Mouse (Mus musculus): ENCODE results near the gene Kctd2.
"Not testable (repeated sequence)": the region's sequence is repeated elsewhere in the genome, so short reads cannot be mapped to it uniquely, and the experiment has no call there.

Gene Kctd2

DNA sequence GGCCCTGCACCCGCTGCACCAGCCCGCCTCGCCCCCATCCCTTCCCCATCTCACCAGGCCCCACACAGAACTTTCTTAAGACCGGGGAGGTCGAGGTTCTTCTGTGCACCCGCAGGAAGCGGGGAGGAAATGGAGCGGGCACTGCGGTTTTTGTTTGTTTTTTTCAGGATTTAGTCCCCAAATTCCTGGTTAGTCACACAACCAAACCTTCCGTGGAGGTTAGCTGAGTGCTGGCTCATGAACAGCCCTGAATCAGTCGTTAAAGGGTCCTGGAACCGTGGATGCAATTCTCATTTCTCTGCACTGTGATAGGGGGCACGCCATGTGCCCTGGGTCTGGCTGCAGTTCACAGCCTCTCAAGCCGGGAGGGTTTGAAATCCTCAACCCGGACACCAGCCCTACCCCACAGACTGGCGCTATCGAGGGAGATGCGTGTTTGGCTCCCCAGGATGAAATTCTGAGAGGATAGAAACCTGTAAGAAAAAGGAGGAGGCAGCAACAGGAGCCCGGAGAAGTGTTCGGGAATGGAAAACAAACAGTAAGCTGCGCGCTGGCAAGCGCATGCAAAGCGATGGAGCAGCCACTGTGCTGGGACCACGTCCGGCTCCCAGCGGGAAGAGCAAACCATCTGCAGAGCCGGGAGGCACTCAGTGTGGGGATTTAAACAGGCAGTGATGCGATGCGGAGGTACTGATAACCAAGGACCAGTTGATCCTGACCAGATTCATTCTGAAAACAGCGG, 15.8 kb downstream of the Kctd2 start:
- ATAC-seq (ENCODE audit: insufficient number of reproducible peaks, low FRiP score, low TSS enrichment): peak; percentile 89; the same call in 1 of the 2 replicates

DNA sequence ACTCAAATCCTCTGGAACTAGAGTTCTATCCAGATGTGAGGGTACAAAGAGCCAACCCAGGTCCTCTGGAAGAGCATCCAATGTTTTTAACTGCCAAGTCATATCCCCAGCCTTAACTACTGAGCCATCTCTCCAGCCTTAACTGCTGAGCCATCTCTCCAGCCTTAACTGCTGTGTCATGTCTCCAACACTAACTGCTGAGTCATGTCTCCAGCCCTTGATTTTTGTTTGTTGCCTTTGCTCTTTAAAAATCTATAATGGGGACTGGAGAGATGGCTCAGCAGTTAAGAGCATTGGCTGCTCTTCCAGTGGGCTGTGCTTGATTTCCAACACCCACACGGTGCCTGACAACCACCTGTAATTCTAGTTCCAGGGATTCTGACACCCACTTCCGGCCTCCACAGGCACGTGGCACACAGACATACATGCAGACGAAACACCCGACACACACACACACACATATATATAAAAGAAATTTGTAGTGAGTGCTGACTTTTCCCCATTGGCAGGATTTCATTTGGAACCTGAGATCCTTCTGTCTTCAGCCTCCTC, 17.7 kb downstream of the Kctd2 start:
- ATAC-seq (ENCODE audit: insufficient number of reproducible peaks, low FRiP score, low TSS enrichment): no peak

DNA sequence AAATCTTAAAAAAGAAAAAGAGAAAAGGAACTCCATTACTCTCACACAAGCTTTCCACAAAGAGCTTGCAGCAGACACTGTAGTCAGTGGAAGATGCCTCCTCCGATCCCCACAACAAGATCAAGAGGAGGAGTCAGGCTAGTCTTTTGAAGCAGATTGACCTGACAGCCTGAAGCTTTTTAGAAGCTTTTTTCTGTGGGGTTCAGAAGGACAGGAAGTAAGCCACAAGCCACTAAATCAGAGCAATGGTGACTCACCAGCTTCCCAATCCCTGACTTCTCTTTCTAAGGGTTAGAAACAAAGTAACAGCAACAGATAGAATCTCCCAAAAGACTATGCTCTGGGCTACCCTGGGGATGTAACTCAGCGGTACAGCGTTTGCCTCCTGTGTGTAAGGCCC, 19.4 kb downstream of the Kctd2 start:
- ATAC-seq (ENCODE audit: insufficient number of reproducible peaks, low FRiP score, low TSS enrichment): no peak

DNA sequence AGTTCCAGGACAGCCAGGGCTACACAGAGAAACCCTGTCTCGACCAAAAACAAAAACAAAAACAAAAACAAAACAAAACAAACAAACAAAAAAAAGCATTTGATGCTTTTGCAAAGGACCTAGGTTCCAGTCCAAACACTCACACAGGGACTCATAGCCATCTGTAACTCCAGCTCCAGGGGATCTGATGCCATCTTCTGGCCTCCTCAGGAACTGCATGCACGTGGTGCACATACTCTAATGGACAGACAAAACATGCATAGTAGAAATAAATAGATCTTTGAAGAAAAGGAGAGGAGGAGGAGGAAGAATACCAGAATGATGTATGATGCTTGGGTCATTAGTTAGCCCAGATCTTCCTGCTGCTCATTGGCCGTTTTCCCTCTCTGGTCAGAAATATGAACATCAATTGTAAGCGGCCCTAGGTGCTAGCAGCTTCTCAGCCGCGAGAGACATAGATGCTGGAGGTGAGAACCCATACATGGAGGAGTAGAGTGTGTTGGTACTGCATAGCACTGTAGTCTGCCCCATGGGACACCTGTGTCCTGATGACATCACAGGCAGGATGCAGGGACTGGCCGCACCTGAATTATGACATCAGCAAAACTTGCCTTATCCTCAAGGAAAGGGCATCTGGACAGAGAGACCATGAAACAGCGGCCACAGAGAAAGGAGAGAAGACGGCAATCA, 20.1 kb downstream of the Kctd2 start, which contains the start of gene Trim80:
TSS of gene Trim80 (plus strand) at position 640 of the 690 bp plus-strand sequence.
- ATAC-seq (ENCODE audit: insufficient number of reproducible peaks, low FRiP score, low TSS enrichment): no peak

DNA sequence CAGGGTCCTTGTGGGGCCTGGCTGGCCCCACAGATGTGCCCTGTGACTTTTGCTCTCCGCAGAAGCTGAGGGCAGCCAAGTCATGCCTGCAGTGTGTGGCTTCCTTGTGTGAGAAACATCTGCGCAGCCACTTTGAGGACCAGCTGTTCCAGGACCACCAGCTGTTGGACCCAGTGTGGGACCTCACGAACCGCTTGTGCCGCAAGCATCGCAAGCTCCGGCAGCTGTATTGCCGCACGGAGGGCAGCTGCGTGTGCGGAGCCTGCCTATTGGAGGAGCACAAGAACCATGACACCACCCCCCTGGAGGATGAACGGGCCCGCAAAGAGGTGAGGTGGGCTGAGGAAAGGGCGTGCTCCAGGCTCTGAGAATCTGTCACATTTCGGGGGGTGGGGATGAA, 21.5 kb downstream of the Kctd2 start:
- no peak for ATAC-seq (ENCODE audit: insufficient number of reproducible peaks, low FRiP score, low TSS enrichment)

DNA sequence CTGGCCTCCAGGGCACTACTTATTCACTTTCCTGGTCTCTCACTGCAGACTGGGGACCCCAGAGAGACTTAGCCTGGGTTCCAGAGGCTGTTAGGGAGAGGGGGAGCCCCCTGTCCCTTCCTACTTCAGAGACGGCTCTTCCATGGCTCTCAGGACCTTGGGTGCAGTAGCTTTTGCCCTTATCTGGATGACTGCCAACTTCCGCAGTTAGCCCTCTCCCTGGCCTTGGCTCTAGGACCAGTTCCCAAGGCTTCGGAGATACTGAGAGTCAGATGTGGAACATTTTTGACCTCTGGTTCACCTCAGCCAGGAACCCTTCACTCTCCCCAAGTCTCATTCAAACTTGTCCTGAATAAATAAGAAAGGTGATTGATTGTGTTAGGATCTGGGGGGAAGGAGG, 27.0 kb downstream of the Kctd2 start:
- ATAC-seq (ENCODE audit: insufficient number of reproducible peaks, low FRiP score, low TSS enrichment): no peak

DNA sequence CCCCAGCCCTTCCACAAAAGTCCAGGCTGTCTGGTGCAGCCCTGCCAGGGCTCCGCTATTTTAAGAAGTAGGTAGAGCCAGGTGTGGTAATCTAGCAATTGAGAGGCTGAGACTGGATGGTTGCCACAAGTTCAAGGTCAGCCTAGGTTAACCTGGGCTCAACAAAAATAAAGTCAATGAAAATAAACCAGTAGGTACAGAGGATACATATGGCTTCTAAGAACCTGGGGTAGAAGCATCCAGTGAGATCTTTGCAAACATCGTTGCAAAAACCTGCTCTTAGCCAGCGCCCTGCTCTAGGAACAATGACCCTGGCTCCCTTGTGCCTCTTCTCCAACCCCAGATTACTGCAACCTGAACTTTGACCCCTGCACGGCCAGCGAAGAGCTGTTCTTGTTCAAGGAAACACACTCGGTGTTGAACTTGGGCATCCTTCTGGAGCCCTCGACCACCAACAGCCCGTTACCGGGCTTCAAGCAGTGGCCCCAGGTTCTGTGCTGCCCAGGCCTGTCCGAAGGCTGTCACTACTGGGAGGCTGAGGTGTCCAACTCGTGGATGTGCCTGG, 27.5 kb downstream of the Kctd2 start:
- ATAC-seq (ENCODE audit: insufficient number of reproducible peaks, low FRiP score, low TSS enrichment): no peak

DNA sequence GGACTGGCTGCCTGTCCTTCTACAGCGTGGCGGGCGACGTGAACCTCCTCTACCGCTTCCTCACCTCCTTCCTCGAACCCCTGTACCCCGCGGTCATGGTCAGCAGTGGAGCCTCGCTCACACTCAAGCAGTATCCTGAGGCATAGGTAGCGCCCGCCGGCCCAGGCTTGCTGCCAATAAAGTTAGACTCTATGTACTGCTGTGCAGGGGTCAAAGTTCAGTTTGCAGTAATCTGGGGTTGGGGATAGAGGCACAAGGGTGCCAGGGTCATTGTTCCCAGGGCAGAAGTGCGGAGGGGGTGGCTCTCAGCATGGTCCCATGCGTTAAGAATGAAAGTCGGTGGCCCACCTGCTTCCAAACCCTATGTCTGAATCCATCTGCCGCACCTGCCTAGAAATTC, 28.1 kb downstream of the Kctd2 start:
- ATAC-seq (ENCODE audit: insufficient number of reproducible peaks, low FRiP score, low TSS enrichment): no peak

DNA sequence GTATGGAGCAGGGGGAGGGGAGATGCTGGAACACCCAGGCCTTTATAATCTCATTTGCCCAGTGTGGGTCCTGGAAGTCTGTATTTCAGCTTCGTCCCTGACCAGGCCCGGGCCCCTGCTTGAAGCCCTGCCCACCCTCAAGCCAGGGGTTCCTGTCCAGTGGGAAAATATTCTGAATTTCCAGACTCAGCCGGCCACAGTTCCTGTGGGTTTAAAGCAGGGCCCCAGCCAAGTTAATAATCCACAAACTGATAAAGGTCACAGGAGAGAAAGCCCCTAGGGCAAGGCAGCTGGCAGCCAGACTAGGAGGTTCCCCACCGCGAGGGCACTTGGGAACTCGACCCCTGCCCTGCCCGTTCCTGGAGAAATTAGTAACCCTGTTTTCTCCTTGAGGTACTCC, 29.1 kb downstream of the Kctd2 start:
- ATAC-seq (ENCODE audit: insufficient number of reproducible peaks, low FRiP score, low TSS enrichment): no peak

DNA sequence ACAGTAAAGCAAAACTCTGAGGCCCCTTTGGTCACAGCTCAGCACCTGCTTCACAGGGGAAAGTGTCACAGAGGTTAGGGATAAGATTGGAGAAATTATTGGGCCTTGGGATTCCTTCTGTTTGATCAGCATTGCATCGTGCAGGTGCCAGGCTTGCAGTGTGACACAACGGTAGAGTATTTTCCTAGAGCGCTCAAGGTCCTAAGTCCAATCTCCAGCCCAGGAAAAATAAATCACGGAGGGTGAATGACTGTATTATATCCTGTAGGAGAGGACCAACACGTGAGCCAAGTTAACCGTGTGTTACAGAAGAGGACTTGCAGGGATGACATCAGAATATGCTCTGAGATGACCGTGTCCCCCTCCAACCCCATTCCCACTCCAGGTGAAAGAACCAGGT, 30.2 kb downstream of the Kctd2 start:
- no peak for ATAC-seq (ENCODE audit: insufficient number of reproducible peaks, low FRiP score, low TSS enrichment)

DNA sequence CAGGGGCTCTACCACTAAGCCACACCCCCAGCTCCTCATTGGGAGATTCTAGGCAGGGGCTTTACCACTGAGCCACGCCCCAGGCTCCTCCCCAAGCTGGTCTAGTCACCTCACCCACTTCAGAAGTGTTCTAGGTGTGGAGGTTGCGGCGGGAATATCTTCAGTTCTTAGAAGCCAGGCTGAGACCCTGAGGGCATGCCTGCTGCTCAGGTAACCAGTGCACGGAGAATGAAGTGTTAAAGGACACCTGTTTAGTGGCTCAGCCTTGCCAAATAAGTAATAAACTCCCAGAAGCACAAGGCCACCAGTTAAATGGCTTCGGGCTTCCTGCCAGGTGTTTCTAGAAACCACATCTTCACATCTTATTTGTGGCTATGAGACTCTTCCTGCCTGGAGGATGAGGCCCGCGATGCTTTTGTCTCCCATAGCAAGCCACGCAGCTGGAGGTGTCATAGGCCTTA, 31.9 kb downstream of the Kctd2 start:
- no peak for ATAC-seq (ENCODE audit: insufficient number of reproducible peaks, low FRiP score, low TSS enrichment)

DNA sequence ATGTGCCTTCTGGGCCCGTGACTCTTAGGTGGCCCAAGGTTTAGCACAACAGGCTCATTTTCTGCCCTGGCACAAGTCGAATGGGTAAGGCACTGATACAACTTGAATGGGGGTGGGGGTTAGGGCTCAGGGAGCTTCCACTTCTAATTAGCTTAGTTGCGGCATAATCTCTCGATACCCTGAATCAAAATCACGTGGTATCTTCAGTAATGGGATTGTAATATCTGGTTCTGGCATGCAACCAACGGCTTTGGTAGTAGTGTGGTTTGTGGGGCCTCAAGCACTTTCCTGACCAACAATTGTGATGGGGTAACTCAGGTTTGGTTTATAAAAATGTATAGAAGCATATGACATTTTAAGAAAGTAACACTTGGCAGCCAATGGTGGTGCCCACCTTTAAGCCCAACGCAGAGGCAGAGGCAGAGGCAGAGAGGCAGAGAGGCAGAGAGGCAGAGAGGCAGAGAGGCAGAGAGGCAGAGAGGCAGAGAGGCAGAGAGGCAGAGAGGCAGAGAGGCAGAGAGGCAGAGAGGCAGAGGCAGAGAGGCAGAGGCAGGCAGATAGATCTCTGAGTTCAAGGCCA, 32.4 kb downstream of the Kctd2 start:
- ATAC-seq (ENCODE audit: insufficient number of reproducible peaks, low FRiP score, low TSS enrichment): no peak

DNA sequence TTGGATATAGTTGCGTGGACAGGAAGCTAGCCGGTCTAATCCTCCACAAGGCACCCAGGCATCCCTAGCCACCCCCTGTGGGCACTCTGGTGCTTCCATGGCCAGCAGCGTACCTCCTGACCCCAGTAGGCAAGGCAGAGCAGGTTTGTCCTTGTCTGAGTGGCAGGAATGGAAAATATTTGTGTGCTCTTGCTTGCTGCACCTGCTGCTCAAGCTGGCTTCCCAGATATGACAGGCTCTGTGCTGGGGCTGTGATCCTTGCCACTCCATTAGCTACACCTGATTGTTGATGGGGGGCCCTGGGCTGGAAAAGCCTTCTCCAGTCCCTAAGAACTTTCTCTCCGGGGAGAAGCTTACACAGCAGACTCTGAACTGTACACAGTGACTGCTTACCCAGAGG, 33.4 kb downstream of the Kctd2 start:
- no peak for ATAC-seq (ENCODE audit: insufficient number of reproducible peaks, low FRiP score, low TSS enrichment)

DNA sequence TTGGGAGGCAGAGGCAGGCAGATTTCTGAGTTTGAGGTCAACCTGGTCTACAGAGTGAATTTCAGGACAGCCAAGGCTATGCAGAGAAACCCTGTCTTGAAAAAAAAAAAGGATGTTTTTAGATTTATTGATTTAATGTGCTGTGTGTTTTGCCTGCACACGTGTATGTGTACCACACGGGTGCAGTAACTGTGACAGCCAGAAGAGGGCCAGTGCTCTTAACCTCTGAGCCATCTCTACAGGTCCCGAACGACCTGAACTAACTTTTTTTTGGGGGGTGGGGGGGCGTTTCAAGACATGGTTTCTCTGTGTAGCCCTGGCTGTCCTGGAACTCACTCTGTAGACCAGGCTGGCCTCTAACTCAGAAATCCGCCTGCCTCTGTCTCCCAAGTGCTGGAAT, 34.9 kb downstream of the Kctd2 start:
- ATAC-seq (ENCODE audit: insufficient number of reproducible peaks, low FRiP score, low TSS enrichment): not testable (repeated sequence)

DNA sequence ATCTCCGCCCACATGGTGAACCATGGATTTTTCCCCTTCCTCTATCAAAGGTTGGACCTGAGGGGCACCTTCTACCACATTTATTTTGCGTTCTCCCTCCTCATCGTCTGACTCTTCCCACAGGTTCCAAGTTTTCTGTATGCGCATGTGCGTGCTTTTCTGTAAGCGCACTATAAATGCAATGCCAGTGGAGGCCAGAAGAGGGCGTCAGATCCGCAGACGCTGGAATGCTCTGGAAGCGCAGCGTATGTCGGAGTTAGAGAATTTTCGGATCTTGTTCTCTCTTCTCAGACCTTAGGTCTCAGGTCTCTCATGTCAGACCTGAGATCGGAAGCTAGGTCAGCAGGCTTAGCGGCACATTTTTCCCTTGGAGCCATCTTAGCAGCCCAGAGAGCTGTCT, 35.7 kb downstream of the Kctd2 start:
- ATAC-seq (ENCODE audit: insufficient number of reproducible peaks, low FRiP score, low TSS enrichment): no peak

DNA sequence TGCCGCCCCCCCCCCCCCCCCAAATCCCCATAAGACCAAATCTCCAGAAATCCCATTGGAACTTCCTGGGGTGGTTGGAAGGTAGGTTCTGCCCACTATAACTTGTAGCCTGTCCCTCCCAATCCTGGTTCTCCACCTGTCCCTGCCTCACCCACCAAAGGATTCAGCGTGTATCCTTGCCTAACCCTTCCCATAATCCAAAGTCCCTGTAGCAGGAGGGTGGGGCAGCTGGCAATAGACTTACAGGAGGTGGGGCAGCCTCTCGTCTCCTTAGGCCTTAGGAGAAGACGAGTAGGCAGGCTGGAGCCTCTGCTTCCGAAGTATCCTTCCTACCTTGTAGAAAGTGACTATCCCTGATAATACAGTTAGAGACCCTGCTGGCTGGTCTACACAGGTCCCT, 36.3 kb downstream of the Kctd2 start:
- ATAC-seq (ENCODE audit: insufficient number of reproducible peaks, low FRiP score, low TSS enrichment): no peak

DNA sequence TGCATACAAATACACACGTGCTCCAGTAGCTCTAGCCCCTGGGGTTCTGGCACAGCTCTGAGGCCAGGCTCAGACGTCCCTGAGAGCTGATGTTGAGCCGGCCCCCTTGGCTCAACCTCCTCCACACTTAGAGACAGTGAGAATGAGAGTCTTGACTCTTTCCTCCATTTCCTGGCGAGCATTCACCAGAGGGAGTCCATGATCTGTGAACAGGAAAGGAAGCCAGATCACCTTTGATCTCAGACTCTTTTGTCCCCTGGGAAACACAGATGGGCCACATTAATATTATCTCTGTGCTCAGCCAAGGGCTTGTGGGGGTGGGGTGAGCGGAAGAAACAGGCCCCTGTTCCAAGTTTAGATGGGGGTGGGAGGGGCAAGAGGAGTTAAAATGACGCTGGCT, 37.5 kb downstream of the Kctd2 start:
- no peak for ATAC-seq (ENCODE audit: insufficient number of reproducible peaks, low FRiP score, low TSS enrichment)

DNA sequence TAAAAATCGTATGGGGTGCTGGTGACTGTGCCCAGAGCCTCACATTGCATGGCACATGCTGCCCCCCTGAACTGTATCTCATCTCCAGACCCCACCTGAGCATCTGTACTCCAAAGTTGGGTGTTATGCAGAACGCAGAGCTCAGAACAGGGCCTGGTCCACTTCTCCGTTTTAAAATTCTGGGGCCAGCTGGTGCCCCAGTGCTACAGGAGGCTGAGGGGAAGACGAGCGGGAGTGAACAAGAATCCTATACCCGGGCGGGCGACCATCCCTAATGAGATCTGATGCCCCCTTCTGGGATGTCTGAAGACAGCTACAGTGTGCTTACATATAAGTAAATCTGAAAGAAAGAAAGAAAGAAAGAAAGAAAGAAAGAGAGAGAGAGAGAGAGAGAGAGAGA, 41.0 kb downstream of the Kctd2 start:
- no peak for ATAC-seq (ENCODE audit: insufficient number of reproducible peaks, low FRiP score, low TSS enrichment)

DNA sequence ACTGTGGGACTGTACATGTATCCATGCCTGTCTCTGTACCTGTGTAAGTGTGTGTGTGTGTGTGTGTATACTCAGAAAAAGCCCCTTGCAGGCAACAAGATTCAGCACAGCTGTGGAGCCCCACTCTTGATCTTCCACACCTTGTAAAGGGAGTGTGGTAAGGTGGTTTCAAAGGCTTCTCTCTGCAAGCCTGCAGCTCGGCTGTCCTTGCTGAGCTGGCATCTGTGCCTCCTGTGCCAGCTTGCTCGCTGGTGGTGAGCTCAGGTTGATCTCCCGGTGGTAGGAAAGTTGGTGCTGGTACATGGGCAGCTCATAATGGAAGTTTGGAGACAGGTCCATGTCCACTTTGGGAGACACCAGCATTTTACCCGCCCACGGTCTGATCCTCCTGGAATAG, 41.9 kb downstream of the Kctd2 start:
- ATAC-seq (ENCODE audit: insufficient number of reproducible peaks, low FRiP score, low TSS enrichment): no peak

DNA sequence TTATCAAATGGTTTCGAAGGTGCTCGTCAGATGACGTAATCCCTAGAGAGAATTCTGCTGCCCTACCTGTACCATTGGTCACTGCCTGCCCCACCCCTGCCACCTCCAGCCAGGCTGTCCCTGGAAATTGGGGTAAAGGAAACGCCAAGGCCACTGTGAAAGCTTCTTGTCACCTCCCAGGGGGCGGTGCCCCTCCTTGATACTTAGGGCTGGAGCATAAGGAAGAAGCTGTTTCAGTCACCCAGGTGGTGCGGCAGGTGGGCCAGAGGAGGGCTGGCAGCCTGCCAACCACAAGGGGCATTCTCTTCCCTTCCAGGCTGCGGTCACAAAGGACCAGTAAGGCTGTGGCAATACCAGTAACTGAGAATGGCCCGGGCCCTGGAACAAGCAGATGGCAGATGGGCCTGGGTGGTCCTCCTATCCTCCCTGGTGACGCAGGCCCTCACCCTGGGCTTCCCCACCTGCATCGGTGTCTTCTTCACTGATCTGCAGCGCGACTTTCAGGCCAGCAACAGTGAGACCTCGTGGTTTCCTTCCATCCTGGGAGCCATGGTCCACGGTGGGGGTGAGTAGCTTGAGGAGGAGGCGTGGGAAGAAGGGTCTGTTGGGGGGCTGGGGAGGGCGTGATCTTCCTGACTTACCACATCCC, 42.4 kb downstream of the Kctd2 start, which contains the start of gene Slc16a5:
TSS of gene Slc16a5 (plus strand) at position 232 of the 649 bp plus-strand sequence.
- no peak for ATAC-seq (ENCODE audit: insufficient number of reproducible peaks, low FRiP score, low TSS enrichment)

Data from cerebellum, adult (tissue).